Mouse (Mus musculus): ENCODE data around the gene Mlx.
A peak's percentile ranks its signal among the peaks of the same experiment; 100 is the strongest.

The Mlx gene

GRCm38 (mm10) chr11:101086756-101087681 lies at the start of gene Mlx:
Mlx (plus strand) TSS chr11:101087277.
- peak; percentile 91 to 96 for DNase-seq

- DNase-seq, result no peak
Measured at GRCm38 (mm10) chr11:101037795-101038194, 49.3 kb upstream of the Mlx start.

- DNase-seq, result no peak
Measured at GRCm38 (mm10) chr11:101045826-101046225, 41.3 kb upstream of the Mlx start.

GRCm38 (mm10) chr11:101046440-101046839 lies 40.6 kb upstream of the Mlx start:
- no peak for DNase-seq

GRCm38 (mm10) chr11:101047502-101047901 lies 39.6 kb upstream of the Mlx start:
- no peak for DNase-seq

- no peak for DNase-seq
Measured at GRCm38 (mm10) chr11:101050359-101050758, 36.7 kb upstream of the Mlx start.

- no peak for DNase-seq
Measured at GRCm38 (mm10) chr11:101051051-101051493, 36.0 kb upstream of the Mlx start.

GRCm38 (mm10) chr11:101051617-101052016 lies 35.5 kb upstream of the Mlx start:
- no peak for DNase-seq

GRCm38 (mm10) chr11:101052751-101053473 lies 34.2 kb upstream of the Mlx start:
- no peak for DNase-seq

GRCm38 (mm10) chr11:101053974-101054373 lies 33.1 kb upstream of the Mlx start:
- DNase-seq, result no peak

- no peak for DNase-seq
Measured at GRCm38 (mm10) chr11:101055418-101055817, 31.7 kb upstream of the Mlx start.

- DNase-seq, result peak; percentile 34 to 55
Measured at GRCm38 (mm10) chr11:101056885-101057284, 30.2 kb upstream of the Mlx start.

- DNase-seq, result peak; percentile 91 to 92
Measured at GRCm38 (mm10) chr11:101057860-101058259, 29.2 kb upstream of the Mlx start.

GRCm38 (mm10) chr11:101058726-101059125 lies 28.4 kb upstream of the Mlx start:
- peak in 1 of 2 experiments; percentile 21 for DNase-seq

GRCm38 (mm10) chr11:101059473-101059872 lies 27.6 kb upstream of the Mlx start:
- no peak for DNase-seq

GRCm38 (mm10) chr11:101060126-101060525 lies 27.0 kb upstream of the Mlx start:
- DNase-seq, result peak; percentile 76 to 85

- no peak for DNase-seq
Measured at GRCm38 (mm10) chr11:101061049-101061448, 26.0 kb upstream of the Mlx start.

- DNase-seq, result peak in 1 of 2 experiments; percentile 27
Measured at GRCm38 (mm10) chr11:101062165-101062884, 24.8 kb upstream of the Mlx start.

GRCm38 (mm10) chr11:101062971-101063675 lies 24.0 kb upstream of the Mlx start:
- peak in 1 of 2 experiments; percentile 34 for DNase-seq

- peak; percentile 67 to 78 for DNase-seq
Measured at GRCm38 (mm10) chr11:101063676-101064327, 23.3 kb upstream of the Mlx start.

GRCm38 (mm10) chr11:101064462-101064861 lies 22.6 kb upstream of the Mlx start:
- DNase-seq, result no peak

- DNase-seq, result no peak
Measured at GRCm38 (mm10) chr11:101065002-101065401, 22.1 kb upstream of the Mlx start.
